Mouse (Mus musculus) lung, adult 2 months (tissue): ENCODE measurements around the gene Adgrf3.

Experiments used
- CTCF ChIP-seq: fragments of 200-500 bp; IDR thresholded peaks from 2 replicates; pipeline ENCODE4 v1.5.1; 2011; ENCODE audit warnings: mild to moderate bottlenecking, low read length, control low read depth; ENCODE audit not compliant: insufficient read depth
- POLR2A ChIP-seq: fragments of 200-500 bp; IDR thresholded peaks from 2 replicates; pipeline ENCODE4 v1.6.1; 2011; ENCODE audit warnings: low read depth, mild to moderate bottlenecking, control low read depth, low read length, borderline replicate concordance; ENCODE audit errors: extremely low read depth

DNA sequence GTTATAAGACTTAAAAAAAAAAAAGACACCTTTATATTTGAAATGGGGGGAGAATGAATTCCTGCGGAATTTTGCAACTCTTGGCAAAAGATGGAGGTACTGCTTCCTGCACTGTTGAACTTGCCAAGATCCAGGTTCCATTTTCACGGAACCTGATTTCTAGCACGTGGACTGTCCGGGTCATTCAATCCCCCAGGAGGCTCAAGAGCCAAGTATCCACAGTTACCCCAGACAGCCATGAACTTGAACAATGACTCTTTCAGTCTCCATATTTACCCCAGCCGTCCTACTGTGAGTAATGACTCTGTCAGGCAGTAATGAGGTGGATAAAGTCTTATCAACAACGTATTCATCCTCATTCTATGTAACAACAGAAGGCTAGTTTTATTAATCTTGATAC is 59.0 kb downstream of the Adgrf3 start:
- TF ChIP-seq POLR2A: no peak
- no peak for TF ChIP-seq CTCF
